Mouse (Mus musculus): ENCODE results near the gene Lipt2.

- no peak for TF ChIP-seq CTCF (conservative IDR thresholded peaks at IDR 0.05; ENCODE audit: low read length)
- TF ChIP-seq NANOG (IDR thresholded peaks at IDR 0.05; ENCODE audit: borderline replicate concordance, low read length) = no peak
- no peak for TF ChIP-seq POU5F1 (IDR thresholded peaks at IDR 0.05; ENCODE audit: borderline replicate concordance, low read length)
These were observed 44.8 kb upstream of the Lipt2 start for GRCm38 (mm10) chr7:100114279-100114678.

All from E14TG2a.4 (cell line).